Mouse (Mus musculus) G1E (cell line): ENCODE measurements around the gene Gusb.

Experiments
- CTCF ChIP-seq: IDR thresholded peaks from 2 replicates; pipeline ENCODE4 v1.5.1; 2012; ENCODE audit warnings: low read depth, low read length, inconsistent platforms, mixed read lengths
- TAL1 ChIP-seq: conservative IDR thresholded peaks from 2 replicates; pipeline ENCODE4 v1.6.1; 2012; ENCODE audit warnings: low read depth, low read length, inconsistent platforms, mixed read lengths

DNA sequence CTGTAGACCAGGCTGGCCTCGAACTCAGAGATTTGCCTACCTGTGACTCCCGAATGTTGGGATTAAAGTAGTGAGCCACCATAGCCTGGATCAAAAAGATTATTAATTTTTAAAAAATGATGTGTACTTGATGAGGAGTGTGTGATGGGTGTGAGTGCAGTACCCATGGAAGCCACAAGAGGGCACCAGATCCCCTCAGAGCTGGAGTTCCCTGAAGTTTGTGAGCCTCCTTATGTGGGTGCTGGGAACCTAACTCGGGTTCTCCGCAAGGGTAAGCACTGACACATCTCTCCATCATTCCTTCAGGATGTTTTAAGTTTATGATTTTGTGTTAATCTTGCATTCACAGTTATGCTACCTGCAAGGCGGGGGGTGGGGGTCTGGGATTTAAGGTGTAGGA lies 8.1 kb upstream of the Gusb start:
- TF ChIP-seq CTCF (peak; percentile 49; the same call in 1 of the 2 replicates), TAL1 (no peak)
